Mouse (Mus musculus): Measurements from ENCODE around the gene Hmgb1.

Gene Hmgb1

DNA sequence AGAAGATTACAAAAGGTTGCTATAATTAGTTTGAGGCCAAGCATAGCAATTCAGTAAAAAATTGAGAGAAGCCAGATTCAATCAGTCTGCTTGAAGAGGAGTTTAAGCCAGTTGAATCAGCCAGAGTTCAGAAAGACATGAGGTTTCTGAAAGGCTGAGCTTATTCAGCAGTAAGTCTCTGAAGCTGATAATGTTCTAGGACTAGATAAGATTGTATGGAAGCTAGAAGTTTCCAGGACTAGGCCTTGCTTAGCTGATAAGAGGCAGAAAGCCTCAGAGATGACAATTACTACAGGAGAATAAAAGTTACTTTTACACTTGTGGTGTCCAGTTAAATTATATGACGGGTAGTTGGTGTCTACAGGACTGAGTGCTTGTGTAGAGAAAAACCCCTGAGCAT, 5.9 kb upstream of the Hmgb1 start:
- no peak for DNase-seq (ENCODE audit: extremely low read depth, low read depth)

DNA sequence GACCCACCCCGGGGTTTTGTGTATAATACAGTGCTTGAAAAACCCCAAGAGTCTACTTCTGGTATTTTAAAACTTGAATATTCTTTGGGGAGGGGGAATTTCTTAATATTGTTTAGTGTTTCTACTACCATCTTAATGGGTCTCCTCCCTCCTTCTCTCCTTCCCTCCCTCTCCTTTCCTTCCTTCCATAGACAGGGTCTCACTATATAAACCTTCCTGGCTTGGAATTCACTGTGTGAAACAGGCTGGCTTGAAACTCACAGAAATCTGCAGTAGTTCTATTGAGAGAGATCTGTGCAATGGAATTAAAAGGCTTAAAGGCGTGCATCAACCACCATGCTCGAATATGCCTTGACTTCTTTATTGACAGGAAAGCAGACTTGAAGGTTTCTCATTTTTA, 1.5 kb upstream of the Hmgb1 start:
- no peak for DNase-seq (ENCODE audit: extremely low read depth, low read depth)

- peak; percentile 39 for DNase-seq (ENCODE audit: extremely low read depth, low read depth)
These were observed 526 bp upstream of the Hmgb1 start for GRCm38 (mm10) chr5:149184844-149185186.

GRCm38 (mm10) chr5:149183721-149184103, 577 bp downstream of the Hmgb1 start:
- peak; percentile 72 for DNase-seq (ENCODE audit: extremely low read depth, low read depth)

- DNase-seq (ENCODE audit: extremely low read depth, low read depth): no peak
These were observed 1.2 kb downstream of the Hmgb1 start for GRCm38 (mm10) chr5:149183122-149183521.

- no peak for DNase-seq (ENCODE audit: extremely low read depth, low read depth)
These were observed 2.0 kb downstream of the Hmgb1 start for GRCm38 (mm10) chr5:149182186-149182870.

GRCm38 (mm10) chr5:149179826-149180225, 4.5 kb downstream of the Hmgb1 start:
- DNase-seq (ENCODE audit: extremely low read depth, low read depth): no peak

- no peak for DNase-seq (ENCODE audit: extremely low read depth, low read depth)
These were observed 6.2 kb downstream of the Hmgb1 start for GRCm38 (mm10) chr5:149178095-149178494.

GRCm38 (mm10) chr5:149175736-149176135, 8.6 kb downstream of the Hmgb1 start:
- no peak for DNase-seq (ENCODE audit: extremely low read depth, low read depth)

GRCm38 (mm10) chr5:149174527-149174926, 9.8 kb downstream of the Hmgb1 start:
- no peak for DNase-seq (ENCODE audit: extremely low read depth, low read depth)

GRCm38 (mm10) chr5:149172246-149172645, 12.0 kb downstream of the Hmgb1 start:
- DNase-seq (ENCODE audit: extremely low read depth, low read depth): no peak

DNA sequence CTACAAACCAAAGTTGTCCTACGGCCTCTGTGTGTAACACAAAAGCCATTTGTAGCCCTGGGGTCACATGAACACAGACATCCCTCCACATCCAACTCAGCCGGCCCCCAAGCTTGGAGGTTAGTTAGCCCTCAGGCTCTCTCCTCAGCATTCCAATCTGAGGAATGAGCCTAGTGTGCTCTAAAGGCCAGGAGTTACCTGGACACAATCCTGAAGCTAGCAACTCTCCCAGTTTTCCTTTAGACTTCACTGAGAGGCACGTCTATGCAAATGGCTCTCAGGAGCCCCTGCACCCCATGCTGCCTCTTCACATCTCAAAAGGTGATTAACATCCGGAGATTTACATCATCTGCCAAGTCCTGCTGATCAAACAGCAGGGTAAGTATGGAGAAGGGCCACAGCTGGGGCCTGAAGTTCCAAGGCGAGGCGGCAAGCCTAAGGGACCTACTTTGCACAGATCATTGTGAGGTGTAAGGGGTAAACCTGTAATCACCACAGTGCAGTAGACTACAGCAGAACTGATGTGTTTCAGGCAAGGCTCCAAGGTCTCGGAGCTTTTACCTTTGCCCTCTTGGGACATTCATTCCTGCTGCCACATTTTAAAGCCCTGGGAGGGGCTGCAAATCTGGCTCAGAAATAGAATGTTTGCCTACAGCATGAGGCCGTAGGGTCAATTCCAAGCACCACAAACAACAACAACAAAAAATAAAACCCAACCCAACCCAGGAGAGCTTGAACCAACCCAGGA, 13.3 kb downstream of the Hmgb1 start:
- no peak for DNase-seq (ENCODE audit: extremely low read depth, low read depth)

- DNase-seq (ENCODE audit: extremely low read depth, low read depth): no peak
These were observed 15.5 kb downstream of the Hmgb1 start for GRCm38 (mm10) chr5:149168816-149169215.

GRCm38 (mm10) chr5:149168051-149168450, 16.2 kb downstream of the Hmgb1 start:
- DNase-seq (ENCODE audit: extremely low read depth, low read depth): no peak

DNA sequence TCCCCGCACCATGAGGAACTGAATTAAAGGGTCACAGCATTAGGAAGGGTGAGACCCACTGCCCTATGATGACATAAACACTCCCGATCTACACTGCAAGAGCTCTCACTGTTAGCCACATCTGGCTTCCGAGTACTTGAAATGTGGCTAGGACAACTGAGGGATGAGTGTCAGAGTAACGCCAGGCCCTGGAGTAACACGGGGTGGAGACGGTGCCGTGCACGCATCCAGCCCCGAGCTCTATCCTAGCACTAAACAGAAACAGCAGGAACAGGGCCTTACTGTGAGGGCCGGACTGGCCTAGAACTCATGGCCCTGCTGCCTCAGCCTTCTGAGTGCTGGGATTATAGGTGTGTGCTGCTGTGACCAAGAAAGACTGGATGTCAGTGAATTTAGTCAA, 18.3 kb downstream of the Hmgb1 start:
- no peak for DNase-seq (ENCODE audit: extremely low read depth, low read depth)

DNA sequence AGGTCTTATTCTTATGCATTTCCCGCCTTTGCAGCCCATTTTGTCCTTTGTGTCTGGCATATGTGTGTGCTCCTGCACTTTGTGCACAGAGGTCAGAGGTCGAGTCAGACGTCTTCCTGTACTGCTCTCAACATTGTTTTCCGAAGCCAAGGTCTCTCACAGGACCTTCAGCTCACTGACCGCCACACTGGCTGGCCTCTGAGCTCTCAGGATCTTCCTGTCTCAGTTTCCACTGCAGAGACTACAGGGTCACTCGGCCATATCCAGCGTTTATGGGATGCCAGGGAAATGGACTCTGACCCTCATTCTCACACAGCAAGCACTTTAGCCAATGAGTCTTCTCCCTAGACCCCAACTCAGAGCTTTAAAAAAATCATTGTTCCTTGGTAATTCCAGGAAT, 19.4 kb downstream of the Hmgb1 start:
- DNase-seq (ENCODE audit: extremely low read depth, low read depth): no peak

- no peak for DNase-seq (ENCODE audit: extremely low read depth, low read depth)
These were observed 21.4 kb downstream of the Hmgb1 start for GRCm38 (mm10) chr5:149162890-149163289.

GRCm38 (mm10) chr5:149160469-149160868, 23.8 kb downstream of the Hmgb1 start:
- DNase-seq (ENCODE audit: extremely low read depth, low read depth): no peak

- no peak for DNase-seq (ENCODE audit: extremely low read depth, low read depth)
These were observed 25.3 kb downstream of the Hmgb1 start for GRCm38 (mm10) chr5:149159021-149159420.

DNA sequence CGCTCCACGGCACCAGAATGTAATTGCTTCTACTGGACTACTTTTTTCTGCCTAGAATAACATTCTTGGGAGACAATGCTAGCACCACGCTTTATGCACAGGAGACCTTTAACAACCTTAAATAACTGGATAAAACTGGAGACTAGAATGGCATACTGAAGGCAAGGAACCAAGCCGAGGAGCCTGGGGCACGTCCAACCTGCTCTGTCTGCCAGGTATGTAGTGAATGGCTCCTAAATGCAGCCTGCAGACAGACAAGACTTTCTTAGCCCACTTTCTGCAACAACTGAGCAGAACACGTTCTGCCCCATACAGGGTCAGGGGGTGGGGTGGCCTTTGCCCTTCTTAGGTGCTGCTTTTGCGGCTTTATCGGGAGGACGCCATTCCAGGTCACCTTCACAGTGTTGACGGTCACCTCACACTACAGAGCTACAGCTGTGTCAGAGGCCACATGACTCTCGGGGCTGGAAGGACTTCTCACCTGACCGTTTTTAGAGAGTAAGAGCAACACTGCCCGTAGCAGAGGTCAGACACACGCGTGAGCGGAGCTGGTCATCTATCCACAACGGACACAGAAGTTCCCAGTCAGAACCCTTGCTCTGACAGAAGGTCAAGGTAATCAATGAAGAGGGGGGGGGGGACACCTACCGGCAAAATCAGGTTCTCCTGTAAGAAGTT, 27.3 kb downstream of the Hmgb1 start:
- DNase-seq (ENCODE audit: extremely low read depth, low read depth): no peak

- DNase-seq (ENCODE audit: extremely low read depth, low read depth): no peak
These were observed 31.5 kb downstream of the Hmgb1 start for GRCm38 (mm10) chr5:149152774-149153155.

GRCm38 (mm10) chr5:149152063-149152773, 32.1 kb downstream of the Hmgb1 start:
- no peak for DNase-seq (ENCODE audit: extremely low read depth, low read depth)
